Mouse (Mus musculus): ENCODE measurements around the gene Lipm. TPM values are rescaled to one million over a fixed set of nuclear protein-coding genes. Genes with fewer than 3 reads are reported as not detected.

Lipm gene
- polyA plus RNA-seq, 1 experiment = not detected

DNA sequence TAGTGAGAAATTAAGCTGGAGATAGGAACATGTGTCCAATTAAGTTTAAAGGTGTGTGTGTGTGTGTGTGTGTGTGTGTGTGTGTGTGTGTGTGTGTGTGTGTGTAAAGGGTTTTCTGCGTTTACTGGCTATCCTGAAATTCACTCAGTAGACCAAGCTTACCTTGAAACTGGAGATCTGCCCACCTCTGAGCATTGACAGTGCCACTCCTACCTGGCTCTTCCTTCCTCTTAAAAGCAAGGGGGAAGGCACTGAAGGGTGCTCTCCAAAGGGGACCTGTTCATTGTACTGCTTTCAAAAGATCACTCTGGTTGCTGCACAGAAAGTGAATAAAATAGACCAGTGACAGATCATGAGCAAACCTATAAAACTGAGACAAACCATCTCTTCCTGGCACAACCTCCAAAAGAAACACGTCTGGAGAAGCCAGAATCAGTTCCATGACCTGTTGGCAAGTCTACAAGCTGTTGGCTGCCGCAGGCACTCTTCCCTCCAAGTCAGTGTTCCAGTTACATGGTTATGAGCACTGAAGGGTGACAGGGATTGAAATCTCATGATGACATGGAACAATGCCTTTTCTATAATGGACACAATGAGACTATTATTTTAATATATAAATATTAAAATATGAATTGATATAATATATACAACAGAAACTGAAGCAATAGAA lies 11.6 kb upstream of the Lipm start:
- Histone ChIP-seq H3K4me1 (ENCODE audit: control insufficient read depth, insufficient read depth, insufficient read length) (no peaks in the 10 kb centered on the region), H3K27me3 (ENCODE audit: control insufficient read depth, insufficient read depth, low read length) (no peaks in the 10 kb centered on the region), H3K36me3 (ENCODE audit: control insufficient read depth, insufficient read depth, low read length) (no peaks in the 10 kb centered on the region), H3K27ac (ENCODE audit: insufficient read depth, low read length) (no peak overlapping the region), H3K4me3 (ENCODE audit: extremely low read depth, insufficient read depth, insufficient read length) (no peak overlapping the region)
- no peak for DNase-seq (ENCODE audit: low read depth in 1 of 2, low spot score in 2 of 2)
- WGBS = 89% methylated on average over 3 of the region's 3 CpGs
- TF ChIP-seq CTCF (IDR thresholded peaks at IDR 0.05; ENCODE audit: extremely low read depth, insufficient read depth, insufficient read length, insufficient replicate concordance) (no peak), POLR2A (IDR thresholded peaks at IDR 0.05; ENCODE audit: low read depth, low read length) (no peak)

DNA sequence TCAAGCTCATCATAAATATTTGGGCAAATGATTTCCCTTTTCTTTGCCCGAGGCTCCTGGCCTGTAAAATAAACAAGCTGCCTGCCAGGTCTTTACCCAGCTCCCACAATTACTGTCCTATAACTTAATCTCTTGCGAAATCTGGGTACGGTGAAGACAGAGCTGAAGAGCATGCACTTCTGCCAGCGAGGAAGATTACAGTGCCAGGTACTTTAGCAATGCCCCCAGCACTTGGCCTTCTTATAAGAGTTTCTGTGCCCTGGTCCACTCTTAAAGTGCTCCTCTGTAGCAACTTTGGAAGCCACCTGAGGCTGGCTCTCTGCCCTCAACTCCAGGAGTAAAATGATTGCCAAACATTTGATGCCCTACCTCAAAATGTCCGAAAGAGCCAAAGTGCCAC lies 5.4 kb upstream of the Lipm start:
- Histone ChIP-seq H3K4me1 (ENCODE audit: control insufficient read depth, insufficient read depth, insufficient read length) (no peaks in the 10 kb centered on the region), H3K36me3 (ENCODE audit: control insufficient read depth, insufficient read depth, low read length) (no peaks in the 10 kb centered on the region), H3K4me3 (ENCODE audit: extremely low read depth, insufficient read depth, insufficient read length) (no peak overlapping the region), H3K27me3 (ENCODE audit: control insufficient read depth, insufficient read depth, low read length) (no peaks in the 10 kb centered on the region), H3K27ac (ENCODE audit: insufficient read depth, low read length) (no peak overlapping the region)
- DNase-seq (ENCODE audit: low read depth in 1 of 2, low spot score in 2 of 2) = no peak
- 81% methylated on average over 5 of the region's 5 CpGs for WGBS
- no peak for TF ChIP-seq CTCF (IDR thresholded peaks at IDR 0.05; ENCODE audit: extremely low read depth, insufficient read depth, insufficient read length, insufficient replicate concordance)
- no peak for TF ChIP-seq POLR2A (IDR thresholded peaks at IDR 0.05; ENCODE audit: low read depth, low read length)

DNA sequence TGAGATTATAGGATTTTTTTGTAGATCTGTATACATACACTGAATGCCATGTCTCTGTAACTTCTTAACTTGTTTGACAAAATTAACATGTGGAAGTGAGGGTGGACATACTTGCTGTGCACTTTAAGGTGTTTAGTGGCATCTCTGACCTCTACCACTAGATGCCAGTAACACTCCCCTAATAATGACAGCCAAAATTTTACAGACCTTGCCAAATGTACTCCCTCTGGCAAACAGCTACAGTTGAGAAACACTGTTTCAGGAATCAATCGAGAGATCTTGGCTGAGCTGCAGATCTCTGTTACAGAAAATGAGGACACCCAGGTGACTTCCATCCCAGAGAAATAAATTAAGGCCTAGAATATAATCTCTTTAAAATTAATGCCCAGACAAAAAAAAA lies 4.5 kb upstream of the Lipm start:
- no peak for DNase-seq (ENCODE audit: low read depth in 1 of 2, low spot score in 2 of 2)
- H3K27me3 ChIP-seq (ENCODE audit: control insufficient read depth, insufficient read depth, low read length) = no peaks in the 10 kb centered on the region
- 44% methylated on average over 1 of the region's 1 CpGs for WGBS
- no peak overlapping the region for H3K27ac ChIP-seq (ENCODE audit: insufficient read depth, low read length)
- no peaks in the 10 kb centered on the region for H3K36me3 ChIP-seq (ENCODE audit: control insufficient read depth, insufficient read depth, low read length)
- TF ChIP-seq POLR2A (IDR thresholded peaks at IDR 0.05; ENCODE audit: low read depth, low read length) (no peak), CTCF (IDR thresholded peaks at IDR 0.05; ENCODE audit: extremely low read depth, insufficient read depth, insufficient read length, insufficient replicate concordance) (no peak)
- no peaks in the 10 kb centered on the region for H3K4me1 ChIP-seq (ENCODE audit: control insufficient read depth, insufficient read depth, insufficient read length)
- no peak overlapping the region; the same call in 1 of the 2 replicates for H3K4me3 ChIP-seq (ENCODE audit: extremely low read depth, insufficient read depth, insufficient read length)

DNA sequence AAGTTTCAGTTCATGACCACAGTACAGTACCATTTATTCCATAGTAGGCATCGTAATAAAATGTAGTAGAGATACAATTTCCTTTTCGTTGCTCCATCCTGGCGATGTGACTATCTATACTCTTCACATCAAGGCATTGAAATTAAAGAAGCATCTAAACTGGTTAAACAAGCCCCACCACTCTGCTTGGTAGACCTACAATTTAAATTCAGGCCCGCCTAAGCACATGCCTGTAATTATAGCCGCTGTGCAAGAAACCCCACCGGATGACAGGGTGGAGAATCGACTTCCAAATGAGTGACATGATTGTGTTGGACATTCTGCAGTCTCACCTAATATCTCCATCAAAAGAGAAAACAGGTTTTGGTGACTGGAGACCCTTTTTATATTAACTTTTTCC lies 1.2 kb downstream of the Lipm start:
- no peak for DNase-seq (ENCODE audit: low read depth in 1 of 2, low spot score in 2 of 2)
- TF ChIP-seq CTCF (IDR thresholded peaks at IDR 0.05; ENCODE audit: extremely low read depth, insufficient read depth, insufficient read length, insufficient replicate concordance) (no peak), POLR2A (IDR thresholded peaks at IDR 0.05; ENCODE audit: low read depth, low read length) (no peak)
- 90% methylated on average over 7 of the region's 7 CpGs for WGBS

DNA sequence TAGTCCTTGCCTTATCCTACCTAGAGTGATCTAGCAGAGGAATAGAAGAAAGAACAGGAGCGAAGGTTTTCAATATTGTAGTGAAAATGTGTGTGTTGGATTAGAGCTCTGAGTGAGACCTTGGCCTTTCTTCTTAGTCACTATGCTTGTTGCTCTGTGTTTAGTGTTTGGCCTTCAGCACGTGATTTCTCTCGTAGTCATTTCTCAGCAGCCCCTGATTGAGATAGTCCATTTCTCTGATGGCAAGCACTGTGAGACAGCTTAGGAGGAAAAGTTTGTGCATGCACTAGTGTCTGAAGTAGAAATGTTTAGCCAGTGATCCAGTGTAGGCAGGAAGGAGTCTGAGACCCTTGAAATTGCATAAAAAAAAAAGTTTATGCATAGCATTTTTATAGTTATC lies 4.1 kb downstream of the Lipm start:
- WGBS = 87% methylated on average over 3 of the region's 3 CpGs
- Histone ChIP-seq H3K4me1 (ENCODE audit: control insufficient read depth, insufficient read depth, insufficient read length) (no peaks in the 10 kb centered on the region), H3K36me3 (ENCODE audit: control insufficient read depth, insufficient read depth, low read length) (no peaks in the 10 kb centered on the region), H3K27me3 (ENCODE audit: control insufficient read depth, insufficient read depth, low read length) (no peaks in the 10 kb centered on the region), H3K4me3 (ENCODE audit: extremely low read depth, insufficient read depth, insufficient read length) (no peak overlapping the region), H3K27ac (ENCODE audit: insufficient read depth, low read length) (no peak overlapping the region)
- TF ChIP-seq CTCF (IDR thresholded peaks at IDR 0.05; ENCODE audit: extremely low read depth, insufficient read depth, insufficient read length, insufficient replicate concordance) (no peak), POLR2A (IDR thresholded peaks at IDR 0.05; ENCODE audit: low read depth, low read length) (no peak)
- no peak for DNase-seq (ENCODE audit: low read depth in 1 of 2, low spot score in 2 of 2)

More for the DNA sequence above, 1.2 kb downstream of the Lipm start:
- Histone ChIP-seq H3K4me1 (ENCODE audit: control insufficient read depth, insufficient read depth, insufficient read length) (no peaks in the 10 kb centered on the region), H3K27me3 (ENCODE audit: control insufficient read depth, insufficient read depth, low read length) (no peaks in the 10 kb centered on the region), H3K36me3 (ENCODE audit: control insufficient read depth, insufficient read depth, low read length) (no peaks in the 10 kb centered on the region), H3K27ac (ENCODE audit: insufficient read depth, low read length) (no peak overlapping the region), H3K4me3 (ENCODE audit: extremely low read depth, insufficient read depth, insufficient read length) (no peak overlapping the region)

DNA sequence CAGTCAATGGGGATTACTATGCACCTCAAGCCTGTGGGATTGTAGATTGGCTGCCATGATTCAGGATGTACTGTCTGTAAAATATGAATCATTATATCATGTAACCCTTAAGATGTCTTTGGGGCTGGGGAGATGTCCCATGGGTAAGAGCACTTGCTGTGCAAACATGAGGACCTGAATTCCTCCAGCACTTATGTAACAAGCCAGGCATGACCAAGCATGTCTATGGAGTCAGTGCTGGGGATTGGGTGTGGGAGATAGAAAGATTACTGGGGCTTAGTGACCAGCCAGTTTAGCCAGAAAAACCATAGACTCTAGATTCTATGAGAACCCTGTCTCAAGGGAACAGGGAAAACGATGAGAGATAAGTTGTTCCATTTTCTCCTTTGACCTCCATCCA lies 18.4 kb downstream of the Lipm start:
- Histone ChIP-seq H3K27ac (ENCODE audit: insufficient read depth, low read length) (no peak overlapping the region), H3K4me1 (ENCODE audit: control insufficient read depth, insufficient read depth, insufficient read length) (no peaks in the 10 kb centered on the region), H3K27me3 (ENCODE audit: control insufficient read depth, insufficient read depth, low read length) (no peaks in the 10 kb centered on the region), H3K4me3 (ENCODE audit: extremely low read depth, insufficient read depth, insufficient read length) (no peak overlapping the region), H3K36me3 (ENCODE audit: control insufficient read depth, insufficient read depth, low read length) (no peaks in the 10 kb centered on the region)
- whole genome bisulfite sequencing = 97% methylated on average over 1 of the region's 1 CpGs
- TF ChIP-seq CTCF (IDR thresholded peaks at IDR 0.05; ENCODE audit: extremely low read depth, insufficient read depth, insufficient read length, insufficient replicate concordance) (no peak), POLR2A (IDR thresholded peaks at IDR 0.05; ENCODE audit: low read depth, low read length) (no peak)
- DNase-seq (ENCODE audit: low read depth in 1 of 2, low spot score in 2 of 2) = no peak

DNA sequence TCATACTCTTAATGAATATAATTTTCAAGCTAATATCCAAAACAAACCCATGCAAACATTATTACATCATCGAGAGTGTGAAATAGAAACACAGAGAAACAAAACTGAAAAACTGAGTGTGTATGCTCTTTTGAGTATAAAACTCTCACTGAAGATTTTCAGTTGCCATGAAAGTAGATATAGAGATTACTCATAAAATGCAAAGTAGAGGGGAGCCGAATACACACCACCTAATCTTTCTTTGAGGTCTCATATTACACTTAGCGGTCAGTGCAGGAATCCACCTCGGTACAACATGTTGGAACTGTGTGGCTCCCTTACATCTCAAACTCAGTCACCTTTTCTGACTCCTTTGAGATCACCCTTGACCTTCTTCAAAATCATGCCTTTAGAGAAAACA lies 18.9 kb downstream of the Lipm start:
- 77% methylated on average over 4 of the region's 4 CpGs for WGBS
- H3K27me3 ChIP-seq (ENCODE audit: control insufficient read depth, insufficient read depth, low read length) = no peaks in the 10 kb centered on the region
- H3K27ac ChIP-seq (ENCODE audit: insufficient read depth, low read length) = no peak overlapping the region
- H3K4me3 ChIP-seq (ENCODE audit: extremely low read depth, insufficient read depth, insufficient read length) = no peak overlapping the region
- H3K36me3 ChIP-seq (ENCODE audit: control insufficient read depth, insufficient read depth, low read length) = no peaks in the 10 kb centered on the region
- DNase-seq (ENCODE audit: low read depth in 1 of 2, low spot score in 2 of 2) = no peak
- no peak for TF ChIP-seq CTCF (IDR thresholded peaks at IDR 0.05; ENCODE audit: extremely low read depth, insufficient read depth, insufficient read length, insufficient replicate concordance)
- no peak for TF ChIP-seq POLR2A (IDR thresholded peaks at IDR 0.05; ENCODE audit: low read depth, low read length)
- no peaks in the 10 kb centered on the region for H3K4me1 ChIP-seq (ENCODE audit: control insufficient read depth, insufficient read depth, insufficient read length)

All from spleen, adult 2 months (tissue).